Comparison of ENCODE assay signal across 9 mouse cellular contexts in genomic region chr9:114025846-114026245, GRCm38 (mm10). TPM values are rescaled to one million over a fixed set of nuclear protein-coding genes. Genes with fewer than 3 reads are reported as not detected.
DNase-seq lines count a peak whose midpoint lies in the region; ATAC-seq and TF ChIP-seq lines count a peak whose summit lies in the region.
"Had no signal": no experiment of that assay in that cellular context is flagged by ENCODE, and none has a peak within 500 bp of the region (broad histone marks: within the 10 kb centered on the region; RNA-seq: fewer than 3 reads in every experiment).

No protein-coding gene starts in this region.

- TF ChIP-seq CTCF in gastrocnemius, adult 2 months (IDR thresholded peaks at IDR 0.05): no peak
- TF ChIP-seq CTCF in CH12.LX (conservative IDR thresholded peaks at IDR 0.05 in 1 of 2, IDR thresholded peaks at IDR 0.05 in 1 of 2; ENCODE audit: low read depth in 2 of 2, low read length in 2 of 2): no peak

- H3K9ac ChIP-seq in CH12.LX (ENCODE audit: insufficient read depth, low read depth): peak overlapping the region; percentile 42
- no peak overlapping the region for H3K9ac ChIP-seq in liver, embryonic 12.5 days

- H3K36me3 ChIP-seq in CH12.LX (replicated peaks in 1 of 2; ENCODE audit: control insufficient read depth in 1 of 2, insufficient read depth in 1 of 2, low read length in 1 of 2): no peaks in the 10 kb centered on the region
- no peaks in the 10 kb centered on the region for H3K36me3 ChIP-seq in forebrain, embryonic 10.5 days (replicated peaks)
- no peaks in the 10 kb centered on the region for H3K36me3 ChIP-seq in liver, embryonic 12.5 days

- no peaks in the 10 kb centered on the region for H3K9me3 ChIP-seq in CH12.LX (replicated peaks; ENCODE audit: low read length)
- no peaks in the 10 kb centered on the region for H3K9me3 ChIP-seq in forebrain, embryonic 10.5 days
- no peaks in the 10 kb centered on the region for H3K9me3 ChIP-seq in liver, embryonic 12.5 days (replicated peaks)

- TF ChIP-seq POLR2A in CH12.LX (IDR thresholded peaks at IDR 0.05; ENCODE audit: low read depth, low read length): no peak

- WGBS in forebrain, embryonic 10.5 days: 18% methylated on average over 8 of the region's 8 CpGs
- 19% methylated on average over 8 of the region's 8 CpGs for WGBS in liver, embryonic 12.5 days (ENCODE audit: insufficient replicate concordance)

- peak overlapping the region; percentile 74 for H3K4me3 ChIP-seq in gastrocnemius, adult 2 months
- H3K4me3 ChIP-seq in CH12.LX (replicated peaks in 1 of 3; ENCODE audit: low read depth in 2 of 3, low read length in 2 of 3, poor library complexity in 1 of 3): peak overlapping the region; percentile 37 to 66 (median 56)
- peak overlapping the region; percentile 85 for H3K4me3 ChIP-seq in forebrain, embryonic 10.5 days
- H3K4me3 ChIP-seq in liver, embryonic 12.5 days: peak overlapping the region; percentile 62

- no peaks in the 10 kb centered on the region for H3K79me2 ChIP-seq in CH12.LX (replicated peaks; ENCODE audit: control insufficient read depth, extremely low read depth, insufficient read depth, poor library complexity, severe bottlenecking)

- no peak for TF ChIP-seq EP300 in CH12.LX (IDR thresholded peaks at IDR 0.05; ENCODE audit: low read length)

- TF ChIP-seq RAD21 in CH12.LX (IDR thresholded peaks at IDR 0.05; ENCODE audit: low read depth, low read length): no peak

- in situ Hi-C loops in CH12.LX (cut with MboI; ENCODE audit: low pct_ligation_motif_present, low pct_unique_long_range_greater_than_20kb, low sequenced_read_pairs): no loop called here

- H3K4me2 ChIP-seq in CH12.LX (ENCODE audit: insufficient read depth, low read depth, poor library complexity, severe bottlenecking): peak overlapping the region; percentile 3
- peak overlapping the region; percentile 90 for H3K4me2 ChIP-seq in liver, embryonic 12.5 days

- DNase-seq in gastrocnemius, adult 2 months: no peak
- DNase-seq in gastrocnemius, postnatal 36 days: no peak
- no peak for DNase-seq in CH12.LX (ENCODE audit: extremely low read depth)
- DNase-seq in forebrain, embryonic 10.5 days (ENCODE audit: extremely low spot score, low spot score): no peak
- DNase-seq in natural killer cell, adult 2 months (ENCODE audit: low spot score in 2 of 2): no peak
- DNase-seq in left cerebral cortex, postnatal 14 days (ENCODE audit: low spot score in 2 of 2): no peak
- DNase-seq in spleen, postnatal 14 days (ENCODE audit: low spot score in 2 of 2): no peak

- dilution Hi-C loops in CH12.LX (cut with MboI; ENCODE audit: extremely low pct_ligation_motif_present, extremely low pct_unique_long_range_greater_than_20kb, low sequenced_read_pairs): no loop called here

- no peaks in the 10 kb centered on the region for H3K27me3 ChIP-seq in CH12.LX (replicated peaks)
- H3K27me3 ChIP-seq in forebrain, embryonic 10.5 days (ENCODE audit: poor library complexity, severe bottlenecking): peaks cover 6% of the 10 kb centered on the region; the same call in 1 of the 2 replicates
- peaks cover 27% of the 10 kb centered on the region for H3K27me3 ChIP-seq in liver, embryonic 12.5 days (replicated peaks)

- H3K4me1 ChIP-seq in CH12.LX (ENCODE audit: control insufficient read depth in 1 of 2, insufficient read depth in 2 of 2): no peaks in the 10 kb centered on the region; a peak in 1 of 4 replicates
- peaks cover 26% of the 10 kb centered on the region for H3K4me1 ChIP-seq in forebrain, embryonic 10.5 days
- peaks cover 18% of the 10 kb centered on the region for H3K4me1 ChIP-seq in liver, embryonic 12.5 days

- intact Hi-C loops in gastrocnemius, adult 2 months (cut with DNase I): no loop called here
- intact Hi-C loops in gastrocnemius, postnatal 36 days (cut with DNase I): no loop called here
- intact Hi-C loops in left cerebral cortex, postnatal 14 days (cut with DNase I): no loop called here

- peak overlapping the region; percentile 12 for H3K27ac ChIP-seq in gastrocnemius, adult 2 months
- no peak overlapping the region for H3K27ac ChIP-seq in CH12.LX (ENCODE audit: insufficient read depth, low read depth)
- peak overlapping the region; percentile 90 for H3K27ac ChIP-seq in forebrain, embryonic 10.5 days
- H3K27ac ChIP-seq in liver, embryonic 12.5 days: no peak overlapping the region

- ATAC-seq in liver, embryonic 12.5 days: no peak

TF ChIP-seq in CH12.LX, 34 proteins besides CTCF, POLR2A, EP300 and RAD21:
- TF ChIP-seq ZKSCAN1 (IDR thresholded peaks at IDR 0.05; ENCODE audit: borderline replicate concordance, low read depth, low read length) (no peak), UBTF (IDR thresholded peaks at IDR 0.05; ENCODE audit: low read depth, low read length) (no peak), NELFE (IDR thresholded peaks at IDR 0.05; ENCODE audit: low read depth, low read length) (no peak), MYC (IDR thresholded peaks at IDR 0.05; ENCODE audit: low read depth, low read length) (no peak), PAX5 (IDR thresholded peaks at IDR 0.05; ENCODE audit: low read length) (no peak), NRF1 (IDR thresholded peaks at IDR 0.05; ENCODE audit: low read depth, low read length) (no peak), ZC3H11A (IDR thresholded peaks at IDR 0.05; ENCODE audit: low read depth, low read length) (no peak), KAT2A (IDR thresholded peaks at IDR 0.05; ENCODE audit: insufficient replicate concordance, low read length) (no peak), MAZ (IDR thresholded peaks at IDR 0.05; ENCODE audit: low read depth, low read length) (no peak), HCFC1 (IDR thresholded peaks at IDR 0.05; ENCODE audit: low read depth, low read length) (no peak), SMC3 (IDR thresholded peaks at IDR 0.05; ENCODE audit: low read depth, low read length) (no peak), JUN (IDR thresholded peaks at IDR 0.05; ENCODE audit: insufficient read depth, low read depth, low read length) (no peak), MEF2A (IDR thresholded peaks at IDR 0.05; ENCODE audit: borderline replicate concordance, low read depth, low read length) (no peak), ZMIZ1 (IDR thresholded peaks at IDR 0.05; ENCODE audit: low read depth, low read length) (no peak), TBP (conservative IDR thresholded peaks at IDR 0.05; ENCODE audit: low read depth, low read length) (no peak)

RNA-seq across cellular contexts. Expression of gene Fbxl2, which starts 20.1 kb away (rescaled TPM):
- total RNA-seq in gastrocnemius, adult 2 months (2021): 1 to 10 TPM in 1 of 2 experiments, under 1 TPM in 1; 0.43 to 1.1 TPM
- under 1 TPM; 0.44 to 0.77 TPM for total RNA-seq in gastrocnemius, postnatal 36 days (2021)
- total RNA-seq in CH12.LX (2012; rRNA removed) (0.84 and 1.1 TPM in 2 replicates), CH12.LX (2014; rRNA removed) (0.54 and 0.65 TPM in 2 replicates)
- 0.81 and 1.0 TPM in 2 replicates for polyA plus RNA-seq in CH12.LX (2012; ENCODE audit: insufficient read length, low read depth)
- 5.9 and 6.5 TPM in 2 replicates for polyA plus RNA-seq in forebrain, embryonic 10.5 days (2016; fragmentation: Nextera tagmentation; extraction: Ambion mirVana)
- polyA plus RNA-seq in liver, embryonic 12.5 days (2016; fragmentation: Nextera tagmentation; extraction: Ambion mirVana): 1.1 and 1.3 TPM in 2 replicates
- 10 to 100 TPM; 50.7 to 56.1 TPM for total RNA-seq in left cerebral cortex, postnatal 14 days (2021)

RNA-seq across cellular contexts. Expression of gene Susd5, which starts 31.1 kb away (rescaled TPM):
- 1 to 10 TPM in 1 of 2 experiments, under 1 TPM in 1; 0.69 to 1.1 TPM for total RNA-seq in gastrocnemius, adult 2 months (2021)
- under 1 TPM; 0.77 to 0.79 TPM for total RNA-seq in gastrocnemius, postnatal 36 days (2021)
- total RNA-seq in CH12.LX (2012; rRNA removed) (0.04 TPM in 1 of 2 replicates, not detected in the other), CH12.LX (2014; rRNA removed) (not detected in 2 replicates)
- polyA plus RNA-seq in CH12.LX (2012; ENCODE audit: insufficient read length, low read depth): not detected in 2 replicates
- 0.17 and 0.22 TPM in 2 replicates for polyA plus RNA-seq in forebrain, embryonic 10.5 days (2016; fragmentation: Nextera tagmentation; extraction: Ambion mirVana)
- polyA plus RNA-seq in liver, embryonic 12.5 days (2016; fragmentation: Nextera tagmentation; extraction: Ambion mirVana): 0.05 TPM in 1 of 2 replicates, not detected in the other
- total RNA-seq in left cerebral cortex, postnatal 14 days (2021): 10 to 100 TPM; 12.7 to 16.9 TPM
- total RNA-seq: common myeloid progenitor, adult 5-6 weeks had no signal

Comparison
In these comparisons a context has a peak if more than half of its experiments do, and no peak if none do; other contexts are left out.
1. H3K27ac ChIP-seq: peak in gastrocnemius, adult 2 months (single experiment) and forebrain, embryonic 10.5 days (single experiment); none in CH12.LX (single experiment) and liver, embryonic 12.5 days (single experiment).
2. RNA of gene Fbxl2, which starts 20.1 kb away (total RNA-seq): 50.7 to 56.1 TPM in left cerebral cortex, postnatal 14 days; 0.43 to 1.1 TPM in gastrocnemius, adult 2 months, 0.54 to 1.1 TPM in CH12.LX and 0.44 to 0.77 TPM in gastrocnemius, postnatal 36 days; every median in the first group is over 10 times any median in the second.
3. RNA of gene Susd5, which starts 31.1 kb away (total RNA-seq): 12.7 to 16.9 TPM in left cerebral cortex, postnatal 14 days; 0.69 to 1.1 TPM in gastrocnemius, adult 2 months, 0.77 to 0.79 TPM in gastrocnemius, postnatal 36 days and 0.04 TPM in CH12.LX; every median in the first group is over 4 times any median in the second.
4. Peak in every context shown above with its lines, with median percentiles within 50 percentile points of each other: H3K4me3 ChIP-seq.